Mouse (Mus musculus): ENCODE results near the gene Nhlrc4.

The Nhlrc4 gene

DNA sequence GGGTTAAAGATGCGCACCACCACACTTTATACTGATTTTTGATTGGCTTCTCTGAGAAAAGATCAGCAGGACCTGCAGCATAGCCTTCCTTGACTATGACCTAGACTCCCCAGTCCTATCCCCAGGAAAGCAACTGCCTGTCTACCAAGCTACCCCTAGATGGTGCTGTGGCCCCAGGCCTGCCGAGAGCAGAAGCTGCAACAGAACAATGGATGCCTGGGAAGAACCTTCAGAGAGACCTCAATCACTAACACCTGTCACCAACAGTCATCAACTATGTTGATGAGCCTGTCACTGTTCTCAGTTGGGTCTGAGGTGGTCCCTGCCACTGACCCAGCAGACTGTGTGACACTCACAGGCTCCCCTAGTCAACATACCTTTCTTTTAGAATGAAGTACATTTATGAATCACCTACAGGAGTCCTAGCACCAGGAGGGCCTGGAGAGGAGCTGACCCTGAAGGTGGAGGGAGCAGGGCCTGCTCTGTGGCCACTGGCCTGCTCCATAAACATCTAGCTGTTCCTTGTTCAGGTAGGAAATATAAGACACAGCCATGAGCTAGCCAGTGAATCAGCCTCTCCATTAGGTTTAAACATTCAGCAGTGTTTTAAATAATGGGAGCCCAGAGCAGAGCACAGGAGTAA, 50.7 kb downstream of the Nhlrc4 start:
- peak; percentile 86 for DNase-seq (ENCODE audit: low read depth, low spot score)
- no peaks in the 10 kb centered on the region for H3K36me3 ChIP-seq (ENCODE audit: control insufficient read depth, insufficient read depth, low read length, poor library complexity, severe bottlenecking)
- no peaks in the 10 kb centered on the region for H3K27me3 ChIP-seq (ENCODE audit: control insufficient read depth, insufficient read depth, low read length, poor library complexity, severe bottlenecking)
